Mouse (Mus musculus) heart, embryonic 16.5 days (tissue): ENCODE measurements at regions not wholly inside any gene's neighbourhood (a gene's known extent, or its start where the extent isn't known, plus 50 kb on each side); places are given as distances from the start of the nearest gene placed in this dataset.

Experiments used
- ATAC-seq: fragments of 200-750 bp; cut with Nextera tagmentation; replicated peaks from 2 replicates; pipeline ENCODE4 v1.8.0; 2017; ENCODE audit warnings: moderate number of reproducible peaks; ENCODE audit not compliant: insufficient read depth, low FRiP score; ENCODE audit errors: extremely low read depth
- H3K27ac ChIP-seq: fragments of 300-500 bp; sonication (generic); 2 replicates; pipeline ENCODE4 v1.5.1; 2014; ENCODE audit warnings: mild to moderate bottlenecking, low read length, control low read depth, moderate library complexity
- H3K27me3 ChIP-seq: fragments of 300-500 bp; sonication (generic); 2 replicates; pipeline ENCODE4 v1.6.1; 2014; ENCODE audit warnings: low read length, mixed read lengths; ENCODE audit not compliant: control insufficient read depth, insufficient read depth
- H3K36me3 ChIP-seq: fragments of 300-500 bp; sonication (generic); 2 replicates; pipeline ENCODE4 v1.6.1; 2014; ENCODE audit not compliant: control insufficient read depth, insufficient read depth
- H3K4me1 ChIP-seq: fragments of 300-500 bp; sonication (generic); 2 replicates; pipeline ENCODE4 v1.6.1; 2014; ENCODE audit warnings: low read length, mixed read lengths; ENCODE audit not compliant: control insufficient read depth, insufficient read depth
- H3K4me2 ChIP-seq: fragments of 300-500 bp; sonication (generic); 2 replicates; pipeline ENCODE4 v1.6.1; 2014; ENCODE audit warnings: low read depth, mild to moderate bottlenecking, control low read depth, low read length
- H3K4me3 ChIP-seq: fragments of 300-500 bp; sonication (generic); 2 replicates; pipeline ENCODE4 v1.5.1; 2014; ENCODE audit warnings: mild to moderate bottlenecking, control low read depth, low read length
- H3K9ac ChIP-seq: fragments of 300-500 bp; sonication (generic); 2 replicates; pipeline ENCODE4 v1.6.1; 2014; ENCODE audit warnings: low read length, control low read depth
- H3K9me3 ChIP-seq: fragments of 300-500 bp; sonication (generic); replicated peaks from 2 replicates; pipeline ENCODE4 v1.6.1; 2016; ENCODE audit warnings: low read length; ENCODE audit not compliant: control insufficient read depth
- WGBS: fragments of 180-500 bp; shearing (Covaris S2); extraction: QIAGEN DNeasy Blood & Tissue Kit; methylation state at CpG from one replicate; pipeline ENCODE4 v1.1.7; 2014; 5-methylcytosine and 5-hydroxymethylcytosine counted together

- Histone ChIP-seq H3K27me3 (no peaks in the 10 kb centered on the region), H3K9me3 (no peaks in the 10 kb centered on the region), H3K4me3 (no peak overlapping the region), H3K27ac (no peak overlapping the region), H3K36me3 (no peaks in the 10 kb centered on the region), H3K4me2 (no peak overlapping the region), H3K4me1 (no peaks in the 10 kb centered on the region), H3K9ac (no peak overlapping the region)
- WGBS, result 83% methylated on average over 2 of the region's 2 CpGs
- ATAC-seq, result no peak
Observed at GRCm38 (mm10) chr13:102442676-102443075, 250.7 kb upstream of the Cd180 start.

GRCm38 (mm10) chr13:102447310-102447709 is 246.0 kb upstream of the Cd180 start:
- WGBS, result 67% methylated on average over 5 of the region's 5 CpGs
- Histone ChIP-seq H3K4me3 (no peak overlapping the region), H3K4me2 (no peak overlapping the region), H3K27ac (no peak overlapping the region), H3K27me3 (no peaks in the 10 kb centered on the region), H3K9me3 (no peaks in the 10 kb centered on the region), H3K4me1 (no peaks in the 10 kb centered on the region), H3K9ac (no peak overlapping the region), H3K36me3 (no peaks in the 10 kb centered on the region)
- no peak for ATAC-seq

GRCm38 (mm10) chr13:102449416-102450121 is 243.8 kb upstream of the Cd180 start:
- no peak overlapping the region for H3K9ac ChIP-seq
- H3K36me3 ChIP-seq, result no peaks in the 10 kb centered on the region
- no peak overlapping the region for H3K4me3 ChIP-seq
- no peaks in the 10 kb centered on the region for H3K4me1 ChIP-seq
- WGBS, result 67% methylated on average over 8 of the region's 8 CpGs
- no peak overlapping the region for H3K4me2 ChIP-seq
- ATAC-seq, result no peak
- no peak overlapping the region for H3K27ac ChIP-seq
- no peaks in the 10 kb centered on the region for H3K9me3 ChIP-seq
- no peaks in the 10 kb centered on the region for H3K27me3 ChIP-seq

DNA sequence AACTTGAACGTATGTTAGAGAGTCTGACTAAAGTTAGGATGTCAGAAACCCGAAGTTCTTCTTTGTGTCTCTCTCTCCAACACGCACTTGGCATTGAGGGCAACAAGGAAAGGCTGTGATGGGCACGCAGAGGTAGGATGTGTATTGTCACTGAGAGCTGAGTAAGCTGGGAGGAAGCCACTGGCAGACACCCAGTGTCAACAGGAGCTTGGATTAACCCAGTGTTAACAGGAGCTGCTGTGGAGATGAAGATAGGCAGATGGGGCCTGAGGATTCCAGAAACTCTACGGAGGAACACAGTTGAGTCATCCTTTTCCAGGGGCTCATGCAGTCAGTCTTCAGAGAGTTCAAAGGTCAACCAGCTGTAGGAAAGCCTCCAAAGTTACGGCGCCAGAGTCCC is 242.2 kb upstream of the Cd180 start:
- Histone ChIP-seq H3K4me1 (no peaks in the 10 kb centered on the region), H3K36me3 (no peaks in the 10 kb centered on the region), H3K27ac (no peak overlapping the region), H3K4me3 (no peak overlapping the region), H3K4me2 (no peak overlapping the region), H3K9me3 (no peaks in the 10 kb centered on the region), H3K9ac (no peak overlapping the region), H3K27me3 (no peaks in the 10 kb centered on the region)
- WGBS, result 56% methylated on average over 7 of the region's 7 CpGs
- ATAC-seq, result no peak

- H3K9ac ChIP-seq, result no peak overlapping the region
- 38% methylated on average over 2 of the region's 2 CpGs for WGBS
Observed at GRCm38 (mm10) chr13:102458711-102459110, 234.6 kb upstream of the Cd180 start.

DNA sequence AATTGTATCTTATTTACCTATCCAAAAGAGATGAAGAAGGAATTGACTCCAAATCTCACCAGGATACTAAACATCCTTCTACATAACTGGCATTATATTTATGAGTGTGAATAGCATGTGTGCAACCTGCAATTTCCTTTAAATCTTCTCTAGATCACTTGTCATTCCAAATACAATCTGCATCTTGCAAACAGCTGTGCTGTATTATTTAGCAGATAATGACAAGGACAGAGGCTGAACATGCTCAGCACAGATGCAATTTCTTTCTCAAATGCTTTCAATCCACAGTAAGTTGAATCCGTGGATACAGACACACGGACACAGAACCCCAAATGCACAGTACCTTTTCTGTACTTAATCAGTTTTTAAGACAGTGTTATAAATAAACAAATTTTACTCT is 229.4 kb upstream of the Cd180 start:
- no peak for ATAC-seq
- Histone ChIP-seq H3K9ac (no peak overlapping the region), H3K4me2 (no peak overlapping the region), H3K9me3 (no peaks in the 10 kb centered on the region), H3K36me3 (no peaks in the 10 kb centered on the region), H3K27me3 (no peaks in the 10 kb centered on the region), H3K27ac (no peak overlapping the region), H3K4me3 (no peak overlapping the region), H3K4me1 (no peaks in the 10 kb centered on the region)
- 83% methylated on average over 2 of the region's 2 CpGs for WGBS

More at GRCm38 (mm10) chr13:102458711-102459110, 234.6 kb upstream of the Cd180 start:
- ATAC-seq, result no peak
- no peaks in the 10 kb centered on the region for H3K9me3 ChIP-seq
- H3K4me2 ChIP-seq, result no peak overlapping the region
- no peak overlapping the region for H3K27ac ChIP-seq
- H3K4me3 ChIP-seq, result no peak overlapping the region
- H3K27me3 ChIP-seq, result no peaks in the 10 kb centered on the region
- no peaks in the 10 kb centered on the region for H3K36me3 ChIP-seq
- H3K4me1 ChIP-seq, result no peaks in the 10 kb centered on the region

DNA sequence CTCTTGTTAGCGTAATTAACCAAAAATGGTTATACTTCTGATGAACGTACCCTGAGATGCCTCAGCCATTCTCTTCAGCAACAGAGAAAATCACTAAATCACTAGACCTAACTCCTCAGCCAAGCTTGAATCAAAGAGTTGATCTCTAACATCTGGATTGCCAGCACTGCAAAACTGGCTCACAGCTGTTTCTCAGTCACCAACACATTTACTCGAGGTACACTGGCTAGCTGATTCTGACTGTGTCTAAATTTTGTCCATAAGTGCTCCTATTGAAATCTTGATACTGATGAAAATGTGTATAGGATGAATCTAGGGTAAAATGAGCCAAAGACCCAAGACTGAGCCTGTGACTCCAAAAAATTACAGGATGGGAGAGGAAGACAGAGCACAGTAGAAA is 211.5 kb upstream of the Cd180 start:
- Histone ChIP-seq H3K9ac (no peak overlapping the region), H3K27me3 (no peaks in the 10 kb centered on the region), H3K4me1 (peaks cover 7% of the 10 kb centered on the region), H3K36me3 (no peaks in the 10 kb centered on the region), H3K4me2 (no peak overlapping the region), H3K4me3 (no peak overlapping the region), H3K9me3 (no peaks in the 10 kb centered on the region), H3K27ac (no peak overlapping the region)
- 79% methylated on average over 3 of the region's 3 CpGs for WGBS
- no peak for ATAC-seq

GRCm38 (mm10) chr13:102482451-102482850 is 210.9 kb upstream of the Cd180 start:
- WGBS, result 83% methylated on average over 3 of the region's 3 CpGs
- Histone ChIP-seq H3K4me2 (no peak overlapping the region), H3K9me3 (no peaks in the 10 kb centered on the region), H3K4me3 (no peak overlapping the region), H3K27ac (no peak overlapping the region), H3K36me3 (no peaks in the 10 kb centered on the region), H3K4me1 (peaks cover 7% of the 10 kb centered on the region), H3K27me3 (no peaks in the 10 kb centered on the region), H3K9ac (no peak overlapping the region)
- ATAC-seq, result no peak

- WGBS, result 61% methylated on average over 4 of the region's 4 CpGs
Observed at GRCm38 (mm10) chr13:102487416-102488097, 205.8 kb upstream of the Cd180 start.

More at GRCm38 (mm10) chr13:102487416-102488097, 205.8 kb upstream of the Cd180 start:
- Histone ChIP-seq H3K4me1 (no peaks in the 10 kb centered on the region), H3K4me2 (no peak overlapping the region), H3K27ac (no peak overlapping the region), H3K9me3 (no peaks in the 10 kb centered on the region), H3K4me3 (no peak overlapping the region), H3K9ac (no peak overlapping the region), H3K27me3 (no peaks in the 10 kb centered on the region), H3K36me3 (no peaks in the 10 kb centered on the region)
- ATAC-seq, result no peak
